Mouse (Mus musculus): ENCODE results near the gene Tmem18. TPM values are rescaled to one million over a fixed set of nuclear protein-coding genes. Genes with fewer than 3 reads are reported as not detected.

The Tmem18 gene
- polyA plus RNA-seq, 2 experiments = 5.4 to 8.4 TPM

DNA sequence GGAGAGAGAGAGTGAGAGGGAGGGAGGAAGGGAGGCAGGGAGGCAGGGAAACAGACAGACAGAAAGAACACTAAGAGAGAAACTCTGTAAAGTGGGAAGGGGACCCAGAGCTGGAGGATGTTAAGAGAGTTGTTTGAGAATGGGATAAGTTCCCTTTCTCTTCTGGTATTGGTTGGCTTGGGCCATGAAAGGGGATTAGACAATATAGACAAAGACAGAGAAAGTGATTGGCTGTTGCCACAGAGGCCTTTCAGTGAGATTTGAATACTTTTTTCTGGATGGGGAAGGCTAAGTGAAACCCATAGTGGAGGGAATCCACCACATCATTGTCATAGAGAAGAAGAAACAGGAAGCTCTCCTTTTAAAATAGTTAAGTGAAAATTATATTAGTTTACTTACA, 50.3 kb downstream of the Tmem18 start:
- no peaks in the 10 kb centered on the region for H3K9me3 ChIP-seq (ENCODE audit: control insufficient read depth, low read length)
- H3K4me3 ChIP-seq (ENCODE audit: insufficient read depth in 1 of 2, low read depth in 2 of 2, low read length in 2 of 2) = no peak overlapping the region
- H3K4me1 ChIP-seq (replicated peaks; ENCODE audit: control insufficient read depth in 2 of 2, insufficient read depth in 2 of 2, low read length in 1 of 2) = peaks cover 0 to 2% of the 10 kb centered on the region in 2 experiments; a peak in 1 of 4 replicates
- H3K9ac ChIP-seq (replicated peaks) = no peak overlapping the region
- H3K27me3 ChIP-seq (ENCODE audit: control insufficient read depth, insufficient read depth, low read length) = no peaks in the 10 kb centered on the region
- no peak overlapping the region for H3K27ac ChIP-seq
- TF ChIP-seq CTCF (IDR thresholded peaks at IDR 0.05; ENCODE audit: low read depth) (no peak), EP300 (IDR thresholded peaks at IDR 0.05; ENCODE audit: low read depth) (no peak)
- no peak for ATAC-seq (ENCODE audit: insufficient read depth)
- no peak overlapping the region for H3K4me2 ChIP-seq (ENCODE audit: low read depth)
- H3K36me3 ChIP-seq (replicated peaks; ENCODE audit: control insufficient read depth, insufficient read depth, low read depth) = no peaks in the 10 kb centered on the region
- no peak for DNase-seq (ENCODE audit: low read depth in 3 of 3, low spot score in 3 of 3)

Small RNA genes lying within 50 kb of the gene (microRNA-seq; reads per million reads assigned to microRNA genes)
- gene Gm25243 = not detected

Other genes with a start within 250 kb of the Tmem18 start
- 0.03 and 0.10 TPM in 2 replicates for gene Sntg2, start 211.1 kb upstream of the Tmem18 start, polyA plus RNA-seq (2012; rRNA removed)
- 0.06 TPM in 1 of 2 replicates, not detected in the other for gene Sntg2, start 211.1 kb upstream of the Tmem18 start, polyA plus RNA-seq (2014; fragmentation: Nextera tagmentation; extraction: Ambion mirVana)

Measured in liver, embryonic 14.5 days (tissue).